Mouse (Mus musculus) thymus, adult 2 months (tissue): ENCODE measurements around the gene Syne2. TPM values are rescaled to one million over a fixed set of nuclear protein-coding genes. Genes with fewer than 3 reads are reported as not detected.

Experiments used
- DNase-seq: peaks from one replicate; pipeline ENCODE4 v3.0.0; 2021
- H3K27ac ChIP-seq: fragments of 200-500 bp; 2 replicates; pipeline ENCODE4 v1.5.1; 2012; ENCODE audit warnings: low read length, control low read depth; ENCODE audit not compliant: control insufficient read depth, insufficient read depth
- H3K27me3 ChIP-seq: fragments of 200-500 bp; 2 replicates; pipeline ENCODE4 v1.6.1; 2012; ENCODE audit warnings: mild to moderate bottlenecking, low read length, moderate library complexity, mixed read lengths; ENCODE audit not compliant: control insufficient read depth, insufficient read depth
- H3K36me3 ChIP-seq: fragments of 200-500 bp; 2 replicates; pipeline ENCODE4 v1.6.1; 2012; ENCODE audit warnings: mild to moderate bottlenecking, low read length, moderate library complexity; ENCODE audit not compliant: control insufficient read depth, insufficient read depth
- H3K4me1 ChIP-seq: fragments of 200-500 bp; replicated peaks from 2 replicates; pipeline ENCODE4 v1.6.1; 2012; ENCODE audit warnings: low read length; ENCODE audit not compliant: control insufficient read depth, insufficient read depth
- H3K4me3 ChIP-seq: fragments of 200-500 bp; 2 replicates; pipeline ENCODE4 v1.5.1; 2012; ENCODE audit warnings: mild to moderate bottlenecking, low read length, control low read depth, moderate library complexity; ENCODE audit not compliant: control insufficient read depth, insufficient read depth
- CTCF ChIP-seq: fragments of 200-500 bp; IDR thresholded peaks from 2 replicates; pipeline ENCODE4 v1.5.1; 2012; ENCODE audit warnings: mild to moderate bottlenecking, control low read depth, low read length, moderate library complexity, borderline replicate concordance; ENCODE audit not compliant: control insufficient read depth, poor library complexity, insufficient read depth; ENCODE audit errors: extremely low read depth
- POLR2A ChIP-seq: fragments of 200-500 bp; IDR thresholded peaks from 2 replicates; pipeline ENCODE4 v1.6.1; 2012; ENCODE audit warnings: mild to moderate bottlenecking, low read length, control low read depth, moderate library complexity; ENCODE audit not compliant: control insufficient read depth, poor library complexity, insufficient read depth; ENCODE audit errors: extremely low read depth
- WGBS: fragments of 180-500 bp; shearing (Covaris S2); methylation state at CpG from one replicate; pipeline ENCODE4 v1.1.7; 2018; 5-methylcytosine and 5-hydroxymethylcytosine counted together
- polyA plus RNA-seq: library from polyadenylated mRNA; depleted of rRNA; stranded (reverse); fragments of >200 nt; gene quantifications from 2 replicates; pipeline ENCODE4 v1.2.3, GENCODE M21; 2012

Syne2 gene
- polyA plus RNA-seq, 1 experiment, result 15.5 TPM

GRCm38 (mm10) chr12:75894316-75894997, 76.5 kb downstream of the Syne2 start:
- H3K4me3 ChIP-seq, result no peak overlapping the region
- H3K36me3 ChIP-seq, result no peaks in the 10 kb centered on the region
- no peaks in the 10 kb centered on the region for H3K27me3 ChIP-seq
- H3K27ac ChIP-seq, result no peak overlapping the region
- TF ChIP-seq CTCF (no peak), POLR2A (no peak)
- 84% methylated on average over 9 of the region's 9 CpGs for WGBS
- no peaks in the 10 kb centered on the region for H3K4me1 ChIP-seq
- DNase-seq, result peak; percentile 6

DNA sequence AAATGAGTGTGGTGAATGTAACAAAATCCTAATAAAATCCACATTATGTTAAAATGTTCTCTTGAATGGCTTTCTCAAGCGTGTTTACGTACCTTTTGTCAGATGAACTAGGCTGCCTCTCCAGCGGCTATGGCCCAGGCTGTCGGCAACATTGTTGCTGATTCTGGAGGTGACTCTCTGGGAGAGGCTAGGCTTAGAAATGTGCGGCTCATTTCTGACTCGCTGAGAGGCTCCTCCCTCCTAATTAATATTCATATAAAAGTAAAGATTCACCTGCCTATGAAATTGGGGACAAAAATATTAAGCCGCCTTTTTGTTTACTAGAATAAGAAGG, 77.0 kb downstream of the Syne2 start:
- no peaks in the 10 kb centered on the region for H3K36me3 ChIP-seq
- no peak for DNase-seq
- no peaks in the 10 kb centered on the region for H3K27me3 ChIP-seq
- TF ChIP-seq CTCF, result no peak
- no peak for TF ChIP-seq POLR2A
- WGBS, result 93% methylated on average over 7 of the region's 7 CpGs
- H3K27ac ChIP-seq, result no peak overlapping the region
- no peaks in the 10 kb centered on the region for H3K4me1 ChIP-seq
- no peak overlapping the region for H3K4me3 ChIP-seq

GRCm38 (mm10) chr12:75897793-75898192, 79.9 kb downstream of the Syne2 start:
- Histone ChIP-seq H3K27ac (no peak overlapping the region), H3K4me1 (no peaks in the 10 kb centered on the region), H3K36me3 (no peaks in the 10 kb centered on the region), H3K27me3 (no peaks in the 10 kb centered on the region), H3K4me3 (no peak overlapping the region)
- no peak for DNase-seq
- TF ChIP-seq CTCF (no peak), POLR2A (no peak)
- WGBS, result 95% methylated on average over 7 of the region's 7 CpGs

DNA sequence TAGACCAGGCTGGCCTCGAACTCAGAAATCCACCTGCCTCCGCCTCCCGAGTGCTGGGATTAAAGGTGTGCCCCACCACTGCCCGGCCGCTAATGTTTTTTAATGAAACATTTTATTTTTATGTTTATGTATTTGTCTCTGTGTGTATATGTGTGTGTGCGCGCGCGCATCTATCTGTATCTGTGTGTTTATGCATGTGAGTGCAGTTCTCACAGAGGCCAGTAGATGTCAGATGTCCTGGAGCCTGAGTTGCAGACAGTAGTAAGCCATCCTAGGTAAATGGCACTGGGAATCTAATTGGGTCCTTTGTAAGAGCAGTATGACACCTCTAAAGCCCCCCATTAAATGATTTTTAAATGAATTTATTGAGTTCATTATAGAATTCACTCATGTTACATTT, 83.8 kb downstream of the Syne2 start:
- no peaks in the 10 kb centered on the region for H3K36me3 ChIP-seq
- 98% methylated on average over 9 of the region's 9 CpGs for WGBS
- TF ChIP-seq POLR2A (no peak), CTCF (no peak)
- no peaks in the 10 kb centered on the region for H3K4me1 ChIP-seq
- no peak overlapping the region for H3K4me3 ChIP-seq
- H3K27me3 ChIP-seq, result no peaks in the 10 kb centered on the region
- DNase-seq, result no peak
- H3K27ac ChIP-seq, result no peak overlapping the region

DNA sequence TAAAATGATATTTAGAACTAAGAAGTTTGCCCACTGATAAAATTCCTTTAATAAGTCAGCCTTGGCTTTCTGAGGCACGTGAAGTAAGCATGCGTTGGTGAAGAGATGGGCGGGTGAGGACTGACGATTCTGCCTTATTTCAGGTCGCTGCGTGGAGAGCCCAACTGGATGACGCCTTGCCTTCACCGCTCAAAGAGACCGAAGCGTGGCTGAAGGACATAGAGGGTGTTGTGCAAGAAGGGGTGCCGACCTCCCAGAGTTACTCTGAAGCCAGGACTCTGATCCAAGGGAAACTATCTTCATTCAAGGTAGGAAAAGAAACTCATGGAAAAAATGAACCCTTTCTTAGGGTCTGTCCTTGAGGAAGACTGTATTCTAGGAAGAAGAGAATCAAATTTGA, 86.1 kb downstream of the Syne2 start:
- DNase-seq, result no peak
- Histone ChIP-seq H3K27me3 (no peaks in the 10 kb centered on the region), H3K36me3 (no peaks in the 10 kb centered on the region), H3K4me1 (no peaks in the 10 kb centered on the region), H3K4me3 (no peak overlapping the region), H3K27ac (no peak overlapping the region)
- WGBS, result 97% methylated on average over 11 of the region's 11 CpGs
- TF ChIP-seq POLR2A, result no peak
- TF ChIP-seq CTCF, result no peak

DNA sequence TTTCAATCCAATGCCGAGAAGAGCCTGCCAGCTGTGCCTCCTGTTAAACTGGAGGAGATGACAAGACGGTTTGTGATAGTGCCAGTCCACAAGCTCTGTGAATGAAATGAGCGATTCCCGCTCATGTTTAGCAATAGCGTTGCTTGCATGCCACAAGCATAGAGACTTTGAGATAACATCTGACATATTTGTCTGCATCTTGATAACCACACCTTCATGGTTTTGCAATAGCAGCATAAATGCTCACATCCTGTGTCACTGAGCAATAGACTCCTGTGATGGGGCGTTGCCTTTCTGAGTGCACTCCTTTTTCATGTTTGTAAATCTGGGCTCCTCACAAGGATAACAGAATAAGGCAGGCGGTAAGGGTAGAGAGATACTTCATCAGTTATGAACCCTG, 87.4 kb downstream of the Syne2 start:
- 39% methylated on average over 7 of the region's 7 CpGs for WGBS

GRCm38 (mm10) chr12:75908466-75908865, 90.5 kb downstream of the Syne2 start:
- WGBS, result 94% methylated on average over 3 of the region's 3 CpGs
- no peak overlapping the region for H3K27ac ChIP-seq
- DNase-seq, result no peak
- H3K4me3 ChIP-seq, result no peak overlapping the region
- H3K36me3 ChIP-seq, result no peaks in the 10 kb centered on the region
- H3K4me1 ChIP-seq, result no peaks in the 10 kb centered on the region
- TF ChIP-seq POLR2A (no peak), CTCF (no peak)
- H3K27me3 ChIP-seq, result no peaks in the 10 kb centered on the region

More for the DNA sequence above, 87.4 kb downstream of the Syne2 start:
- Histone ChIP-seq H3K27ac (no peak overlapping the region), H3K36me3 (no peaks in the 10 kb centered on the region), H3K4me1 (no peaks in the 10 kb centered on the region), H3K4me3 (no peak overlapping the region), H3K27me3 (no peaks in the 10 kb centered on the region)
- TF ChIP-seq CTCF (no peak), POLR2A (no peak)
- DNase-seq, result no peak
